Comparison of ENCODE assay signal across 15 mouse cellular contexts in genomic region chr13:71239782-71240181, GRCm38 (mm10).
"Had no signal": no experiment of that assay in that cellular context is flagged by ENCODE, and none has a peak within 500 bp of the region (broad histone marks: within the 10 kb centered on the region; RNA-seq: fewer than 3 reads in every experiment).

No protein-coding gene starts in this region.

- H3K27me3 ChIP-seq: liver, embryonic 15.5 days; neural tube, embryonic 12.5 days had no signal

- H3K9ac ChIP-seq: liver, embryonic 15.5 days; midbrain, embryonic 12.5 days; neural tube, embryonic 12.5 days had no signal

- H3K4me3 ChIP-seq: left cerebral cortex, adult 2 months; limb, embryonic 10.5 days; liver, embryonic 15.5 days; midbrain, embryonic 12.5 days; neural tube, embryonic 12.5 days had no signal

- H3K27ac ChIP-seq: left cerebral cortex, adult 2 months; limb, embryonic 10.5 days; liver, embryonic 15.5 days; midbrain, embryonic 12.5 days; neural tube, embryonic 12.5 days had no signal

- ATAC-seq: lung, postnatal 0 days had no signal

- H3K36me3 ChIP-seq: limb, embryonic 10.5 days; liver, embryonic 15.5 days; midbrain, embryonic 12.5 days; neural tube, embryonic 12.5 days had no signal

- H3K4me1 ChIP-seq: limb, embryonic 10.5 days; liver, embryonic 15.5 days; midbrain, embryonic 12.5 days; neural tube, embryonic 12.5 days had no signal

- H3K4me2 ChIP-seq: liver, embryonic 11.5 days; liver, embryonic 15.5 days; midbrain, embryonic 12.5 days; neural tube, embryonic 12.5 days had no signal

- H3K9me3 ChIP-seq: limb, embryonic 10.5 days; liver, embryonic 15.5 days; midbrain, embryonic 12.5 days; neural tube, embryonic 12.5 days had no signal

- DNase-seq: kidney, adult 2 months; kidney, postnatal 36 days; lung, adult 2 months; lung, postnatal 4 days; right cerebral cortex, postnatal 4 days; spleen, adult 18-20 months; thymus, adult 2 months; thymus, postnatal 25 days had no signal
